Mouse (Mus musculus) left cerebral cortex, postnatal 36 days (tissue): ENCODE results near the gene Synpo2l. TPM values are rescaled to one million over a fixed set of nuclear protein-coding genes. Genes with fewer than 3 reads are reported as not detected.

Source experiments
- DNase-seq, 2 experiments: peaks; one replicate each; pipeline ENCODE4 v3.0.0; 2021 to 2022; ENCODE audit warnings: low spot score in 2 of 2, mixed read lengths in 1 of 2
- intact Hi-C: fragments of 180-260 bp; cut with DNase I; formaldehyde crosslinking; loops from one replicate; pipeline ENCODE4 v1.15.1; 2025
- microRNA-seq: library from miRNA; unstranded; fragments of <30 nt; microRNA quantifications from one replicate; pipeline ENCODE4 v1.2.0, GENCODE M21; 2022
- total RNA-seq, 2 experiments: library from RNA; stranded (reverse); gene quantifications; 2 replicates each; pipeline ENCODE4 v1.2.3; 2021

The Synpo2l gene
- total RNA-seq, 2 experiments from 2014 or later, result 0.27 to 0.34 TPM

- no peak for DNase-seq
- intact Hi-C loops, result no loop called here
Measured at GRCm38 (mm10) chr14:20616421-20616820, 51.7 kb downstream of the Synpo2l start.

- intact Hi-C loops, result no loop called here
- DNase-seq, result no peak
Measured at GRCm38 (mm10) chr14:20615075-20615474, 53.1 kb downstream of the Synpo2l start.

GRCm38 (mm10) chr14:20612820-20613219 is 55.3 kb downstream of the Synpo2l start:
- intact Hi-C loops, result no loop called here
- no peak for DNase-seq

- intact Hi-C loops, result no loop called here
- DNase-seq, result no peak
Measured at GRCm38 (mm10) chr14:20610146-20610545, 58.0 kb downstream of the Synpo2l start.

GRCm38 (mm10) chr14:20609519-20609918 is 58.6 kb downstream of the Synpo2l start:
- no peak for DNase-seq
- intact Hi-C loops, result no loop called here

Small RNA genes lying within 50 kb of the gene (microRNA-seq; reads per million reads assigned to microRNA genes)
- 0.76 reads per million for gene Mir6946

Other genes with a start within 250 kb of the Synpo2l start
- gene Cfap70, start 216.1 kb downstream of the Synpo2l start, total RNA-seq, result 1 to 10 TPM in 1 of 2 experiments, under 1 TPM in 1; 0.57 to 2.6 TPM
- 10 to 100 TPM; 61.6 to 69.9 TPM for gene Anxa7, start 188.2 kb downstream of the Synpo2l start, total RNA-seq
- 1 to 10 TPM in 1 of 2 experiments, under 1 TPM in 1; 0.44 to 1.1 TPM for gene Mss51, start 171.5 kb downstream of the Synpo2l start, total RNA-seq
- 100 to 1,000 TPM; 270 to 289 TPM for gene Ppp3cb, start 121.8 kb downstream of the Synpo2l start, total RNA-seq
- gene Usp54, start 27.3 kb downstream of the Synpo2l start, total RNA-seq, result 10 to 100 TPM; 48.3 to 53.7 TPM
- gene Myoz1, start 11.8 kb downstream of the Synpo2l start, total RNA-seq, result not detected
- gene Sec24c, start 6.0 kb upstream of the Synpo2l start, total RNA-seq, result 100 to 1,000 TPM in 1 of 2 experiments, 10 to 100 TPM in 1; 94.0 to 126 TPM
- gene Fut11, start 26.6 kb upstream of the Synpo2l start, total RNA-seq, result 10 to 100 TPM; 16.7 to 18.7 TPM
- gene Chchd1, start 34.7 kb upstream of the Synpo2l start, total RNA-seq, result 10 to 100 TPM; 45.5 to 50.4 TPM
- gene Zswim8, start 39.2 kb upstream of the Synpo2l start, total RNA-seq, result 100 to 1,000 TPM; 131 to 196 TPM
- 10 to 100 TPM; 17.4 to 20.5 TPM for gene Ndst2, start 66.2 kb upstream of the Synpo2l start, total RNA-seq
- gene Camk2g, start 125.7 kb upstream of the Synpo2l start, total RNA-seq, result 100 to 1,000 TPM; 322 to 378 TPM
- 1 to 10 TPM; 6.0 to 8.3 TPM for gene Plau, start 168.3 kb upstream of the Synpo2l start, total RNA-seq